15 mouse cellular contexts compared by ENCODE assay signal in genomic region chr4:147268735-147269134, GRCm38 (mm10). TPM values are rescaled to one million over a fixed set of nuclear protein-coding genes. Genes with fewer than 3 reads are reported as not detected.
"Had no signal": no experiment of that assay in that cellular context is flagged by ENCODE, and none has a peak within 500 bp of the region (broad histone marks: within the 10 kb centered on the region; RNA-seq: fewer than 3 reads in every experiment).

No protein-coding gene starts in this region.

RNA-seq across cellular contexts. Expression of gene Zfp988, which starts 36.7 kb away (rescaled TPM):
- total RNA-seq: heart, postnatal 10 days; heart, postnatal 14 days; heart, postnatal 25 days; heart, postnatal 36 days; layer of hippocampus, adult 2 months had no signal
- polyA plus RNA-seq: heart, embryonic 12.5 days; heart, embryonic 13.5 days; heart, embryonic 14.5 days; heart, embryonic 15.5 days; heart, postnatal 0 days; hindbrain, embryonic 10.5 days; hindbrain, embryonic 11.5 days; hindbrain, embryonic 12.5 days; kidney, adult 2 months; large intestine, adult 2 months had no signal
